ENCODE assay signal across 8 mouse cellular contexts in genomic region chr11:108889121-108889520, GRCm38 (mm10). TPM values are rescaled to one million over a fixed set of nuclear protein-coding genes. Genes with fewer than 3 reads are reported as not detected.
A peak's percentile ranks its signal among the peaks of the same experiment; 100 is the strongest.
DNase-seq lines count a peak whose midpoint lies in the region; ATAC-seq and TF ChIP-seq lines count a peak whose summit lies in the region.

No protein-coding gene starts in this region.

- H3K27me3 ChIP-seq in kidney, embryonic 14.5 days (ENCODE audit: control insufficient read depth, insufficient read depth, low read length), result no peaks in the 10 kb centered on the region; the same call in 1 of the 2 replicates
- peaks cover 25% of the 10 kb centered on the region for H3K27me3 ChIP-seq in E14TG2a.4 (ENCODE audit: insufficient read depth, low read length)
- H3K27me3 ChIP-seq in limb, embryonic 14.5 days (ENCODE audit: control insufficient read depth, insufficient read depth, low read length), result no peaks in the 10 kb centered on the region
- no peaks in the 10 kb centered on the region for H3K27me3 ChIP-seq in neural tube, embryonic 15.5 days (replicated peaks)

- H3K4me1 ChIP-seq in kidney, embryonic 14.5 days (ENCODE audit: control insufficient read depth, insufficient read depth, low read length), result peaks cover 21% of the 10 kb centered on the region
- H3K4me1 ChIP-seq in E14TG2a.4 (replicated peaks; ENCODE audit: low read depth, low read length), result peaks cover 64% of the 10 kb centered on the region
- peaks cover 47% of the 10 kb centered on the region for H3K4me1 ChIP-seq in limb, embryonic 14.5 days (ENCODE audit: control insufficient read depth, insufficient read depth, low read length)
- H3K4me1 ChIP-seq in neural tube, embryonic 15.5 days, result peaks cover 30% of the 10 kb centered on the region

- intact Hi-C loops in left cerebral cortex, postnatal 4 days (cut with DNase I), result no loop called here

- no peak for TF ChIP-seq POLR2A in limb, embryonic 14.5 days (IDR thresholded peaks at IDR 0.05; ENCODE audit: borderline replicate concordance, extremely low read depth, insufficient read depth, insufficient read length)

- peak; percentile 6 for DNase-seq in kidney, adult 11 months
- peak; percentile 7 for DNase-seq in c-Kit-positive CD71-positive TER-119-positive erythroid progenitor cells, embryonic 14.5 days (ENCODE audit: low spot score)
- peak; percentile 52 for DNase-seq in limb, embryonic 14.5 days (ENCODE audit: low spot score)
- DNase-seq in left cerebral cortex, postnatal 4 days, result no peak

- H3K27ac ChIP-seq in kidney, embryonic 14.5 days (ENCODE audit: low read depth, low read length), result no peak overlapping the region
- 0 out of 2 replicates have a peak overlapping the region, but pooled peaks have one; percentile 26 for H3K27ac ChIP-seq in limb, embryonic 14.5 days (replicated peaks; ENCODE audit: low read depth, low read length)
- no peak overlapping the region for H3K27ac ChIP-seq in neural tube, embryonic 15.5 days (replicated peaks)

- H3K4me2 ChIP-seq in kidney, embryonic 14.5 days (replicated peaks; ENCODE audit: low read depth, low read length), result no peak overlapping the region
- no peak overlapping the region for H3K4me2 ChIP-seq in limb, embryonic 14.5 days (replicated peaks; ENCODE audit: low read depth, low read length, severe bottlenecking)
- H3K4me2 ChIP-seq in neural tube, embryonic 15.5 days, result no peak overlapping the region

- H3K36me3 ChIP-seq in kidney, embryonic 14.5 days (ENCODE audit: control insufficient read depth, insufficient read depth, low read length), result no peaks in the 10 kb centered on the region
- H3K36me3 ChIP-seq in E14TG2a.4 (ENCODE audit: insufficient read depth, low read length), result no peaks in the 10 kb centered on the region
- H3K36me3 ChIP-seq in limb, embryonic 14.5 days (ENCODE audit: control insufficient read depth, insufficient read depth, low read length), result no peaks in the 10 kb centered on the region
- no peaks in the 10 kb centered on the region for H3K36me3 ChIP-seq in neural tube, embryonic 15.5 days

- H3K9me3 ChIP-seq in kidney, embryonic 14.5 days (ENCODE audit: control insufficient read depth, low read length), result no peaks in the 10 kb centered on the region
- H3K9me3 ChIP-seq in E14TG2a.4 (ENCODE audit: low read length), result no peaks in the 10 kb centered on the region
- no peaks in the 10 kb centered on the region for H3K9me3 ChIP-seq in limb, embryonic 14.5 days (ENCODE audit: control insufficient read depth, low read length)
- no peaks in the 10 kb centered on the region for H3K9me3 ChIP-seq in neural tube, embryonic 15.5 days (replicated peaks)

- WGBS in kidney, embryonic 14.5 days, result 53% methylated on average over 11 of the region's 11 CpGs
- WGBS in limb, embryonic 14.5 days, result 57% methylated on average over 11 of the region's 11 CpGs
- 55% methylated on average over 11 of the region's 11 CpGs for WGBS in neural tube, embryonic 15.5 days

- H3K9ac ChIP-seq in kidney, embryonic 14.5 days (ENCODE audit: low read depth, low read length), result no peak overlapping the region
- no peak overlapping the region for H3K9ac ChIP-seq in limb, embryonic 14.5 days (ENCODE audit: low read depth, low read length, severe bottlenecking)
- H3K9ac ChIP-seq in neural tube, embryonic 15.5 days (replicated peaks), result no peak overlapping the region

- TF ChIP-seq CTCF in E14TG2a.4 (conservative IDR thresholded peaks at IDR 0.05; ENCODE audit: low read length), result peak; percentile 94

- no peak overlapping the region for H3K4me3 ChIP-seq in kidney, embryonic 14.5 days (ENCODE audit: low read length)
- 0 out of 2 replicates have a peak overlapping the region, but pooled peaks have one; percentile 33 for H3K4me3 ChIP-seq in E14TG2a.4 (replicated peaks; ENCODE audit: low read length)
- no peak overlapping the region for H3K4me3 ChIP-seq in limb, embryonic 14.5 days (replicated peaks; ENCODE audit: low read length)
- no peak overlapping the region for H3K4me3 ChIP-seq in neural tube, embryonic 15.5 days (replicated peaks)

- no peak for ATAC-seq in kidney, embryonic 14.5 days (ENCODE audit: low FRiP score, low TSS enrichment)
- ATAC-seq in limb, embryonic 14.5 days (ENCODE audit: low FRiP score, low read depth), result no peak
- ATAC-seq in neural tube, embryonic 15.5 days (ENCODE audit: low FRiP score), result no peak
- no peak for ATAC-seq in erythroblast, adult 5-6 weeks (replicated peaks; ENCODE audit: low FRiP score, poor library complexity, severe bottlenecking)

RNA-seq across cellular contexts. Expression of gene Axin2, which starts 31.0 kb away (rescaled TPM):
- 8.0 and 11.5 TPM in 2 replicates for polyA plus RNA-seq in kidney, embryonic 14.5 days (2014; fragmentation: Nextera tagmentation; extraction: Ambion mirVana)
- 50.9 and 58.2 TPM in 2 replicates for polyA plus RNA-seq in limb, embryonic 14.5 days (2012; rRNA removed)
- 22.6 and 22.7 TPM in 2 replicates for polyA plus RNA-seq in limb, embryonic 14.5 days (2014; fragmentation: Nextera tagmentation; extraction: Ambion mirVana)
- polyA plus RNA-seq in neural tube, embryonic 15.5 days (2015; fragmentation: Nextera tagmentation; extraction: Ambion mirVana), result 6.1 and 6.3 TPM in 2 replicates
- total RNA-seq in left cerebral cortex, postnatal 4 days (2021), result 10 to 100 TPM; 31.1 to 35.9 TPM
- total RNA-seq in erythroblast, adult 5-6 weeks (2015; ENCODE audit: low replicate concordance), result 0.42 TPM in 1 of 2 replicates, not detected in the other
- 0.51 and 0.84 TPM in 2 replicates for total RNA-seq in erythroblast, adult 5-6 weeks (2017; ENCODE audit: low replicate concordance)
